Mouse (Mus musculus): ENCODE measurements around the gene A4galt.

- TF ChIP-seq CTCF (IDR thresholded peaks at IDR 0.05; ENCODE audit: insufficient read depth, low read length), result no peak
- TF ChIP-seq POLR2A (IDR thresholded peaks at IDR 0.05; ENCODE audit: borderline replicate concordance, extremely low read depth, low read depth, low read length), result no peak
Observed at GRCm38 (mm10) chr15:83257906-83258305, 6.3 kb upstream of the A4galt start.
